Mouse (Mus musculus): ENCODE results near the gene Usp5. TPM values are rescaled to one million over a fixed set of nuclear protein-coding genes. Genes with fewer than 3 reads are reported as not detected.

Gene Usp5
- total RNA-seq (2015; ENCODE audit: low replicate concordance) (35.6 and 60.5 TPM in 2 replicates), total RNA-seq (2017; ENCODE audit: low replicate concordance) (41.2 and 53.1 TPM in 2 replicates)

- peak; percentile 80 for ATAC-seq (replicated peaks; ENCODE audit: low FRiP score, poor library complexity, severe bottlenecking)
These were observed at the start of gene Usp5, which contains the start of gene Cdca3 for GRCm38 (mm10) chr6:124828868-124829798. Usp5 (minus strand) TSS chr6:124829484. Cdca3 (plus strand) TSS chr6:124829547.

DNA sequence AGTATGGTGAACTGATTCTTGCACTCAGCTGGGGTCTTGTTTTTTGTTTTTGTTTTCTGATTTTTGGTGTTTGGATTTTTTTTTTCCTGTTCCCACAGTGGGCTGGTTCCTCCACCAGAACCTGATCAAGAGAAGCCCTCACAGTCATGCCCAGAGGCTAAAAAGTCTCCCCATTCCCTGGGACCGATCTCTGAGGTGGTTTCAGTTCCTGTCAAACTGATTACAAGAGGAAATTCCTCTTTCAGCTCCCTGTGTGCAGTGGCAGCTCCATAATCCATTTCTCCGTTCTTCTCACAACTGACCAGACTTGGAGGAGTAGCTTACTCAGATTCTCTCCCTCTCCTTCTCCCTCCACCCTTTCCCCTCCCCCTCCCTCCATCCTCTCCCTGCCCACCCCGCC is 45.1 kb upstream of the Usp5 start:
- ATAC-seq (replicated peaks; ENCODE audit: low FRiP score, poor library complexity, severe bottlenecking) = no peak

DNA sequence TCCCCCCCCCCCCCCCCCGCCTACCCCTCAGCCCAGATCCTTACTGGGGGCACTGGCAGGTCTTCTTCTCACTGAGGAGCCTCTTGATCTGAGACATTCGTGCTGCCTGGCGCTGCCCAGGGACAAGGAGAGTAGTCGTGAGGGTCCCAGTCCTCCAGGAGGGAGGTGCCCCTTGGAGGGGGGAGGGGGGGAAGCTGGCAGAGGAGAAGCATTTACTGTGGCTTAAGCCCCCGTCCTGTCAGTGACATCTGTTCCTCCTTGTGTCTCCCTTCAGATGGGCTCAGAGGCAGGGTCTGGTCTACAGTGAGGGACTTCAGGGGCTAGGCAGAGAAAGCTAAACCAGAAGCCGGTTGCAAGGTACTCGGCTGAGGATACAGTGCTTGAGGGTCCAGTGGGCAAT is 37.3 kb upstream of the Usp5 start:
- no peak for ATAC-seq (replicated peaks; ENCODE audit: low FRiP score, poor library complexity, severe bottlenecking)

DNA sequence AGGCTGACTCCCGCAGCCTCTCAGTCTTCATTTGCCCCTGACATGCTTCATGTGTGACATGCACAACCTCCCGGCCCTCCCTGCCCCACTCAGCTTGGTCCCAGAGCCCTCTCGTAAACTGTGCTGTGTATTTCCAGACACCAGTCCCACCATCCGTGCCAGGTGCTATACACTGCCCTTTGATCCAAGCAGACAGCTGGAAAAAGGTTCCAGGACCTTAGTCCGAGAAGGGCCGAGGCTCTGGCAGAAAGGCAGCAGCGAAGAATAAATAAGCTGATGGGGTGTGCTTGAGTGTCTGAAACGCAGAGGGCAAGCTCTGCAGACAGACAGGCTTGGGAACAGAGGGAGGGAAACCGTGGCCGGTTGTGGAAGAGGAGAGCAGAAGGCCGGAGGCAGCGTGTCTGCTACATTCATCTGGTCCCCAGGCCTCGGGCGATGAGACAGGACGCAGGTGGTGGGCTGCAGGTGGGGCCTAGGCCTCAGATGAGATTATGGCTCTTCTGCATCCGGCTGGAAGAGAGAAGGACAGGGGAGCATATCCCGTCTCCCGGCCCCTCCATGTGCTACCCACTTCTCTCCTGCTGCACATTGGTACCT is 36.6 kb upstream of the Usp5 start:
- ATAC-seq (replicated peaks; ENCODE audit: low FRiP score, poor library complexity, severe bottlenecking) = no peak

GRCm38 (mm10) chr6:124863658-124864298 is 34.5 kb upstream of the Usp5 start, which contains the start of gene Gpr162:
Gpr162 (minus strand) TSS chr6:124863983.
- ATAC-seq (replicated peaks; ENCODE audit: low FRiP score, poor library complexity, severe bottlenecking) = no peak

DNA sequence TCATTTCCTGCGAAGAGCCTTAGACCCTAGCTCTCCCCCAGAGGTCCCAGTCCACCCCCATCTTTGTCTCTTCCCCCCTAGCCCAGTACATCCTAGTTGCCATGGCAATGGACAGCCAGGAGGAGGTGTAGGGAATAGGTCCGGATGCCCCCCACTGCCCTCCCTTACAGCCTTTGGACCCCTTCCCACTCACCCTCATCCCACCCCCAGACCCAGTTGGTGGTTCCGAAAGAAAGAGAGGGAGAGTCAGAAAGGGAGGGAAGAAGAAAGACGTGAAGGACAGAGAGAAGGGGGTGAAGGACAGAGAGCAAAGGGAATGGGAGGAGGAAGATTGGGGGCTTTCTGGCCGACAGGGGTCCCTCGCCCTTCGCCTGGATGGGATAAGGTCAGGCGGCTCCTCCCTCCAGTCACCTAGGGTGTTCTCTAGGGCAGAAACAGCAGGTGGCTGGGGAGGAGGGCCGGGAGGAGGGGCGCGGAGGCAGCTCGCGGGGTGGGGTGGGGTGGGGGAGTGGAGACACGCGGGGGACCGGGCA is 33.9 kb upstream of the Usp5 start:
- no peak for ATAC-seq (replicated peaks; ENCODE audit: low FRiP score, poor library complexity, severe bottlenecking)

DNA sequence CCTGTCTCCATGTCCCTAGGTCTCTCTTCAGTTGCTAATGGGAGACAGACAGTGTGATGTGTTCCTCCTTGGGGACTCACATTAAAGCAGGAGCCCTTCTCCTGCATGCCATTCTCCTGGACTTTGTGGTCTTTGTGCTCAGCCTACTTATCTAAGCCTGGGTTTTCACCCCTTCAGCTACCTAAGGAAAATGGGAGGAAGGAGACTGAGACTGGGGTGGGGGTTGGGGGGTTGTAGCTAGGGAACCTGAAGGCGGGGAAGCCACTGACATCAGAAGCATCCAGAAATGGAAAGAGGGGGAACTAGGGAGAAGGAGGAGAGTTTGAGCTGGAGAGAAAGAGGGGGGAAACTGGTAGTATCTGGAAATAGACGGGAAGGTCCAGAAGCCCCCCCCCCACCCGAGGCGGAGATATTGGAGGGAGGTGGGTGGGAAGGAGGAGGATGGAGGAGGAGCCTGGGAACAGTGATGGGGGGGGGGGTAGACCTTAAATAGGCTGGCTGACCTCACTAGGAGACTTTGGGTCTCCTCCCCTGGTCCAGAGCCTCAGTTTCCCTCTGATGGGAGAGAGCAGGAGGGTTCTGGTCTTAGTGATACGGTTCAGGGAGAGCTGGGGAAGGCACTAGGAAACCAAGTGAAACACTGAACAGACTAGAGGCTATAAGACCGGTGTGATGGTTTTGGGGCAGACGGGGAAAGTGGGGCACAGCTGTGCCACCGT is 33.3 kb upstream of the Usp5 start:
- ATAC-seq (replicated peaks; ENCODE audit: low FRiP score, poor library complexity, severe bottlenecking) = no peak

GRCm38 (mm10) chr6:124861802-124862201 is 32.5 kb upstream of the Usp5 start:
- no peak for ATAC-seq (replicated peaks; ENCODE audit: low FRiP score, poor library complexity, severe bottlenecking)

DNA sequence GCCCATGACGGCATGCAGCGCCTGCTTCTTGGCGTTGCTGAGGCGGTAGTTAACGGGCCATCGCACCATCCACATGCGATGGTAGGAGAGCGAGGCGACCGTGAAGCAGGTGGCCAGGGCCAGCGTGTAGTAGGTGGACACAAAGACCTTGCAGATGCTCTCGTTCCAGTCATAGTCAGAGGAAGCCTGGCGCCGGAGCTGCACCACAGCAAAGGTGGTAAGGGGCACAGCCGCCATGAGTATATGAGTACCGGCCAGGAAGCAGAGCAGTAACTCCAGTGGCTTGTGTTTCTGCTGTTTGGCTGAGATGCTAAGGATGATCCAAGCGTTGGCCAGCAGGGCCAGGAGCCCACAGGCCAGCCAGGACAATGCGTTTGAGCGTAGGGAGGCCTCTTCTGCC is 32.0 kb upstream of the Usp5 start:
- ATAC-seq (replicated peaks; ENCODE audit: low FRiP score, poor library complexity, severe bottlenecking) = no peak

- ATAC-seq (replicated peaks; ENCODE audit: low FRiP score, poor library complexity, severe bottlenecking) = no peak
These were observed 31.2 kb upstream of the Usp5 start for GRCm38 (mm10) chr6:124860511-124860910.

DNA sequence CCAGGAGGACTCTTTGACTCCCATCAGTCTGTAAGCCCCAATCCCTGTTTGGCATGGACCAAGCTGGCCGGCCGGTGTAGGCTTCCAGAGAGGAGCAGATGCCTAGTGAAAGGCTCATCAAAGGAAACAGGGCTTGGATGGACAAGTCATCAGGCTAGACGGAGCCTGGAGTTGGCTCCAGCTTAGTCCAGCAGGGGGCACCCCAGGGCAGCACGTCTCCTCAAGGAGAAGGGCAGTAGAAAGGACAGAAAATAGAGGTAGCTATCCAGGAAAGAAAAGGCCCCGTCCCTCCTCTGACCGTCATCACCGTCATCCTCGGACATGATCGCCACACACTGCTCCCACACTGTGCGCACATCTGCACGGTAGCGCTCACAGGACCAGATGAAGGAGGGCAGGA is 30.4 kb upstream of the Usp5 start:
- peak; percentile 67 for ATAC-seq (replicated peaks; ENCODE audit: low FRiP score, poor library complexity, severe bottlenecking)

GRCm38 (mm10) chr6:124858561-124859318 is 29.5 kb upstream of the Usp5 start:
- ATAC-seq (replicated peaks; ENCODE audit: low FRiP score, poor library complexity, severe bottlenecking) = no peak

DNA sequence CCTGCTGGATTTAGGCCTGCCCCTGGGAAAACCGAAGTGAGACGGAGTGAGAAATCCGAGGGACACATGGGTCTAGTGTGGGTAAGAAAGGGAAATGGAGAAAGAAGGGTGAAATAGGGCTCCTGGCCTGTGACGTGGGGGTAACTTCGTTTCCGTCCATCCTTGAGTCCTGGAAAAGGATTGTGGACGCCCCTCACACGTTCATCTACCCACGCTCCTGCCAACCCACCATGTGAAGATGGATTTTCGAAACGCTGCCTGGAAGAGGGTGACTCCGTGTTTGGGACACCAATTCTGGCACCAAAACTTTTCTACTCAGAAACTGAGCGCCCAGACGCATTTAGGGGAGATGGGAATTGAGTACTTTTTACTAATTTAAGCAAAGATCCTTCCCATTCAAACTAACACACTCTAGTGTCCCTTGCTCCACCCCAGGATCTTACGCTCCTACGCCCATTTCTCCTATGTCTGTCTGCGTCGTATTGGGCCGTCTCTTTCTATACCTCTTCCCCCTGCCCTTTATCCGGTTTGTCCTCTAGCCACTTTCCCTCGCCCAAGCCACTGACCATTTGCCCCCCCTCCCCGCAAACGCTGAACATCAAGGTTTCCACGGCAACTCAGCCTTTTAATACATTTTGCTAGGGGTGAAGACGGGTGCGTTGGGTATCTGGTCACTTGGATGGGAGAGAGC is 28.7 kb upstream of the Usp5 start:
- no peak for ATAC-seq (replicated peaks; ENCODE audit: low FRiP score, poor library complexity, severe bottlenecking)

DNA sequence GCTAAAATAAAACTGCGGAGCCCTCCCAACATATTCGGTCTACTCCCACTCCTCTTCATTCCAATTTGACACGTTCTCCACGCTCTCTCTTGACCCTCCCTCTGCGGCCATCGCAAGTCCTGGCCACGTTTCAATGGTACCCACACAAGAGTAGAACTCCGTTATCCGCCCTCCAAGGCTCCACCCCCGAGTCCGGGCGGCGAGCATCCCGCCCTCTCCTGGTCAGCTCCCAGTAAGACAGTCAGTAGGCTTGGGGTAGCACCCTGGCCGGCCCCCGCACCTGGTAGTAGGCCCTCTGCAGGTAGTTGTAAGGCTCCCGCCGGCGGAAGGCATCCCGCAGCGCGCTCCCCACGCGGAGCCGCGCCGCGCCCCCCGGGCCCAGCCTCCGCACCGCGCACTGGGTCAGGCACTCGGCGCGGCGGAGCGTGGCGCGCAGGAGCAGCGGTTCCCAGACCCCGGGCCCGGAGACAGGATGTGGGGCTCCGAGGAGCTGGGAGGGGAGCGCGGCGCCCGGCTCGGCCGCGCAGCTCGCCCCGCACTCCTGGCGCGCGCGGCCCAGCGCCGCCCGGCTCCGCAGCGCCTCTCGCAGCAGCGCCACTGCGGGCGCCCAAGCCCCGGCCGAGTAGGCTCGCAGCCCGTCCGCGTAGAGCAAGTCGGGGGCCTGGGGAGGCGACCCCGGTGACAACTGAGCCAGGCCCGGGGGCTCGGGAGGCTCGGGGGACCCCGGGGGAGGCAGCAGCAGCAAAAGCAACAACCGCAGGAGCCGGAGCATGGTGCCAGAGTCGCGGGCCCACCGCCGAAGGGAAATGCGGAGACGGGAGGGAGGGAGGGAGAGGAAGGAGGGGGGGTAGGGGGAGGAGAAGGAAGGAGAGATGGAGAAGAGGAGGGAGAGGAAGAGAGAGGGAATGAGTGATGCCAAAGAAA is 27.9 kb upstream of the Usp5 start, which contains the start of gene P3h3:
Gene P3h3 (minus strand): TSS at position 837 of the 924 bp plus-strand sequence.
- no peak for ATAC-seq (replicated peaks; ENCODE audit: low FRiP score, poor library complexity, severe bottlenecking)

DNA sequence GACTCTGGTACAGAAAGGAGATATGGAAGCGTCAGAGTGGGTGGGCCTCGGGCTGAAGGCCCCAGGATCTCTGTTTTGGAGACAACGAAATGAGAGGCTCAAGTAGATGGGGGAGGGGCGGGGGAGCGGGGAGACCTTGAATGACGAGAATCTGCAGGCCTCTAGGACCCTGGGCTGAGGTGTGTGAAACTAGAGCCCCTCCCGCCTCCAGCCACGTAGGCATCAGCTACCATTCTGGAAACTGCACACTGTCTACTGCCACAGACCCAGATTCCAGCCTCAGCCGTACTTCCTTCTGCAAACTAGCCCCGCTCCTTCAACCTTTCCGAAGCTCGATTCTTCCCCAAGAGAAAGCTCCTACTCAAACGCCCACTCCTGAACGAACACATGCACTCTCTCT is 27.0 kb upstream of the Usp5 start:
- no peak for ATAC-seq (replicated peaks; ENCODE audit: low FRiP score, poor library complexity, severe bottlenecking)

DNA sequence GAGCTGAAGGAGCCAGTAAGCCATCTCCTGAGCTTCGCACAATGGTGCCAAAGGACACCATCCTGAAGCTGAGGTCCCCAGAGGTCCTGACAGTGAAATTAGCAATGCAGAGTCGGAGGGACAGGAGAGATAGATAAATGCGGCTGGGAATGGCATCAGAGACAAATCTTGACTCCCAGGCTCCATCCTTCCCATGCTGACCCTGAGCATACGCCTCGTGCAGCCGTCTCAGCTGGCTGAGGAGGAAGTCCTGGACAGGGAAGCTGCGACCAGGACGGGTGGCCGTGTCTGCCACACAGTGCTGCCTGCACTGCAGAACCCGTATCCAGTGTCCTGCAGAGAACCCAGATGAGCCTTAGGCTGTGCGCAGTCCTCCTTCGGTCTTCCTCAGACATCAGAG is 25.4 kb upstream of the Usp5 start:
- no peak for ATAC-seq (replicated peaks; ENCODE audit: low FRiP score, poor library complexity, severe bottlenecking)

DNA sequence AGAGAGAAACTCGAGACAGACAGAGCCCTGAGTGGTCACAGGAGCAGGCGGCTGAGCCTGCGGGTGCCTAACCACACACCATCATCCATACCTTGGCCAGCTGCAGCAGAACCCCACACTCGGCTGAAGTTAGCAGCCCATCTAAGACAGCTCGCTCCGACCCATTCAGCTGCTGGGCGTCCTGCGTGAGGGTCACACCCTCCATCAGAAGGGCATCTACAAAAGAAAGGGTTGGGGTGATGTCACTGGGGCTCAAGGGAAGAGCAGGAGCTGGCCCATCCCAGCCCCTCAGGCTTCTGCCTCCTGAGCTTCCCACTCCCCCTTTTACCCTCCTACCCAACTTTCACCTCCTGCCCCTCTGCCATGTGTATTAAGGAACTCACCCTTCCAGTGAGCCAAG is 21.3 kb upstream of the Usp5 start:
- ATAC-seq (replicated peaks; ENCODE audit: low FRiP score, poor library complexity, severe bottlenecking) = no peak
